8 mouse cellular contexts compared by ENCODE assay signal in the genomic region with DNA sequence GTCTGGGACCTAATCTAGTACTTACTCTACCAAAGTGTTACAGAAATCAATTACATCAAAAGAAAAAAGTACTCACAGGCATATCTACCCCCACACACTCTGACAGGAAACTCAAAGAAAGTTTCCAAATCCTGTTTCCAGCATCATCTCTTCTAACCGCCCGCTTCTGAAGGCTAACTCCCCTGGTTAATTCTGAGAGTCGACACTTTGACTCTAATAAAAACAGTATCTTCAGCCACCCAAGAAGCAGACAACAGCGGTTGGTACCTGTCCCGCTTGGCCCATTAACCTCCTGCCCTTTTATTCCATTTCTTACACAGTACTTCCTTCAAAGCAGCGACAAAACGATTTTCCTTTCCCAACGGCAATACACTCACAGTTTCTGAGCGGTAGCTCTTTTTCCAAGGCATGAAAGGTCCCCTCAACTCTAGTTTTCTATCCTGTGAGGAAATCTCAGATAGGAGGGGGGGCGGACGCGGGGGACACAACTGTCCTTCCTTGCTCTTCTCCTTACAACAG. TPM values are rescaled to one million over a fixed set of nuclear protein-coding genes. Genes with fewer than 3 reads are reported as not detected.
DNase-seq lines count a peak whose midpoint lies in the region; ATAC-seq and TF ChIP-seq lines count a peak whose summit lies in the region.

No protein-coding gene starts in this region.

- no peaks in the 10 kb centered on the region for H3K9me3 ChIP-seq in embryonic facial prominence, embryonic 14.5 days (ENCODE audit: control insufficient read depth, low read length)
- no peaks in the 10 kb centered on the region for H3K9me3 ChIP-seq in kidney, postnatal 0 days (replicated peaks; ENCODE audit: low read length)
- H3K9me3 ChIP-seq in neural tube, embryonic 12.5 days = no peaks in the 10 kb centered on the region

- H3K27ac ChIP-seq in embryonic facial prominence, embryonic 14.5 days (replicated peaks; ENCODE audit: low read depth, low read length) = peak overlapping the region; percentile 87
- H3K27ac ChIP-seq in kidney, postnatal 0 days = peak overlapping the region; percentile 95
- no peak overlapping the region for H3K27ac ChIP-seq in neural tube, embryonic 12.5 days

- no peak for TF ChIP-seq CTCF in kidney, postnatal 0 days (IDR thresholded peaks at IDR 0.05; ENCODE audit: low read depth)

- peak overlapping the region; percentile 91 for H3K9ac ChIP-seq in embryonic facial prominence, embryonic 14.5 days (ENCODE audit: low read depth, low read length)
- H3K9ac ChIP-seq in kidney, postnatal 0 days (ENCODE audit: low read depth, low read length) = peak overlapping the region; percentile 93
- peak overlapping the region; percentile 92 for H3K9ac ChIP-seq in neural tube, embryonic 12.5 days

- 0 out of 2 replicates have a peak, but pooled peaks have one; percentile 8 for ATAC-seq in frontal cortex, adult (ENCODE audit: low TSS enrichment)
- no peak for ATAC-seq in embryonic facial prominence, embryonic 14.5 days (ENCODE audit: low read depth)
- no peak for ATAC-seq in kidney, postnatal 0 days (replicated peaks; ENCODE audit: low FRiP score, low read depth)
- ATAC-seq in neural tube, embryonic 12.5 days (ENCODE audit: low FRiP score, low read depth) = 0 out of 2 replicates have a peak, but pooled peaks have one; percentile 1

- H3K4me2 ChIP-seq in embryonic facial prominence, embryonic 14.5 days (ENCODE audit: low read depth, low read length) = peak overlapping the region; percentile 90
- H3K4me2 ChIP-seq in kidney, postnatal 0 days (ENCODE audit: low read length) = peak overlapping the region; percentile 82
- H3K4me2 ChIP-seq in neural tube, embryonic 12.5 days (replicated peaks) = peak overlapping the region; percentile 70

- no peaks in the 10 kb centered on the region for H3K27me3 ChIP-seq in embryonic facial prominence, embryonic 14.5 days (replicated peaks; ENCODE audit: control insufficient read depth, insufficient read depth, low read length)
- no peaks in the 10 kb centered on the region for H3K27me3 ChIP-seq in kidney, postnatal 0 days (ENCODE audit: insufficient read depth, low read length)
- H3K27me3 ChIP-seq in neural tube, embryonic 12.5 days (replicated peaks) = no peaks in the 10 kb centered on the region

- DNase-seq in frontal cortex, adult 2 months (ENCODE audit: extremely low spot score in 1 of 2, low spot score in 1 of 2) = no peak
- peak; percentile 67 for DNase-seq in A20 (ENCODE audit: low read depth, low spot score)
- DNase-seq in embryonic facial prominence, embryonic 14.5 days (ENCODE audit: low spot score) = no peak
- DNase-seq in kidney, postnatal 0 days (ENCODE audit: low spot score) = peak; percentile 52
- no peak for DNase-seq in retina, embryonic 14.5 days (ENCODE audit: low spot score)
- DNase-seq in cerebellum, postnatal 10 days = no peak

- peak overlapping the region; percentile 79 for H3K4me3 ChIP-seq in embryonic facial prominence, embryonic 14.5 days (ENCODE audit: low read depth, low read length)
- peak overlapping the region; percentile 85 for H3K4me3 ChIP-seq in kidney, postnatal 0 days (replicated peaks; ENCODE audit: low read depth, low read length)
- peak overlapping the region; percentile 89 for H3K4me3 ChIP-seq in neural tube, embryonic 12.5 days

- H3K4me1 ChIP-seq in embryonic facial prominence, embryonic 14.5 days (ENCODE audit: control insufficient read depth, insufficient read depth, low read length) = peaks cover 11% of the 10 kb centered on the region; the same call in 1 of the 2 replicates
- peaks cover 8% of the 10 kb centered on the region; the same call in 1 of the 2 replicates for H3K4me1 ChIP-seq in kidney, postnatal 0 days (replicated peaks; ENCODE audit: insufficient read depth, low read length)
- peaks cover 8% of the 10 kb centered on the region for H3K4me1 ChIP-seq in neural tube, embryonic 12.5 days

- no peaks in the 10 kb centered on the region for H3K36me3 ChIP-seq in embryonic facial prominence, embryonic 14.5 days (ENCODE audit: control insufficient read depth, insufficient read depth, low read length)
- H3K36me3 ChIP-seq in kidney, postnatal 0 days (ENCODE audit: insufficient read depth, low read length) = no peaks in the 10 kb centered on the region
- H3K36me3 ChIP-seq in neural tube, embryonic 12.5 days = no peaks in the 10 kb centered on the region

- under 1% methylated on average over 12 of the region's 12 CpGs for WGBS in embryonic facial prominence, embryonic 14.5 days
- WGBS in kidney, postnatal 0 days = under 1% methylated on average over 12 of the region's 12 CpGs
- under 1% methylated on average over 12 of the region's 12 CpGs for WGBS in neural tube, embryonic 12.5 days

RNA-seq across cellular contexts. Expression of a gene that starts 0.9 kb away (rescaled TPM):
- 55.6 and 59.0 TPM in 2 replicates for polyA plus RNA-seq in frontal cortex, adult 2 months (2012; rRNA removed)
- 85.5 and 92.9 TPM in 2 replicates for polyA plus RNA-seq in embryonic facial prominence, embryonic 14.5 days (2014; fragmentation: Nextera tagmentation; extraction: Ambion mirVana)
- polyA plus RNA-seq in kidney, postnatal 0 days (2015; fragmentation: Nextera tagmentation; extraction: Ambion mirVana) = 111 and 123 TPM in 2 replicates
- polyA plus RNA-seq in neural tube, embryonic 12.5 days (2016; fragmentation: Nextera tagmentation; extraction: Ambion mirVana) = 76.6 and 76.9 TPM in 2 replicates

Comparison
In these comparisons a context has a peak if more than half of its experiments do, and no peak if none do; other contexts are left out.
1. ATAC-seq: peak in frontal cortex, adult (single experiment) and neural tube, embryonic 12.5 days (single experiment); none in embryonic facial prominence, embryonic 14.5 days (single experiment) and kidney, postnatal 0 days (single experiment).
2. DNase-seq: peak in A20 (single experiment) and kidney, postnatal 0 days (single experiment); none in frontal cortex, adult 2 months (0 of 2), embryonic facial prominence, embryonic 14.5 days (single experiment), retina, embryonic 14.5 days (single experiment) and cerebellum, postnatal 10 days (0 of 2).
3. Peak in every context shown above with its lines, with median percentiles within 50 percentile points of each other: H3K4me2 ChIP-seq, H3K4me3 ChIP-seq and H3K9ac ChIP-seq.